In the genomic region with DNA sequence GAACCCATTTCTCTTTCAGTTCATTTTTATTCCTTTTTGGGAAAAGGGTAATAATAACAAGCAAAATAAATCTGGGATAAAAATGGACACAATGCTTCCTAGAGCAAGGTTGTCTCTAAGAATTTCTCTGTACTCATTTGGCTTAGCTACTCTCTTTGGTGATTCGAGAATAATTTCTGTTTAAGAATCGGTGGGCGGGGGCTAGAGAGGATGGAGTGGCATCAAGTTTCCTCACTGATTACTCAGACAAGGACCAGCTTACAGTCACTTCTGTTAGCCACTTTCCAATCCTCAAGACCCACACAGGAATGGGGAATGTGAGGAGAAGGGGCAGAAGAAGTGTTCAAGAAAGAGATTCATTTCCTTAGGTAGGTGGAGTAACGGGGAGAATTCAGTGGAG, we compare ENCODE assay signal across 16 mouse cellular contexts. TPM values are rescaled to one million over a fixed set of nuclear protein-coding genes. Genes with fewer than 3 reads are reported as not detected.
DNase-seq lines count a peak whose midpoint lies in the region; ATAC-seq and TF ChIP-seq lines count a peak whose summit lies in the region.
"Had no signal": no experiment of that assay in that cellular context is flagged by ENCODE, and none has a peak within 500 bp of the region (broad histone marks: within the 10 kb centered on the region; RNA-seq: fewer than 3 reads in every experiment).

No protein-coding gene starts in this region.

- no peak for TF ChIP-seq CTCF in hindbrain, postnatal 0 days (IDR thresholded peaks at IDR 0.05; ENCODE audit: low read depth)
- TF ChIP-seq CTCF in lung, postnatal 0 days (IDR thresholded peaks at IDR 0.05): no peak
- no peak for TF ChIP-seq CTCF in heart, postnatal 0 days (IDR thresholded peaks at IDR 0.05; ENCODE audit: low read depth)
- TF ChIP-seq CTCF in stomach, postnatal 0 days (IDR thresholded peaks at IDR 0.05; ENCODE audit: low read depth): no peak

- no peaks in the 10 kb centered on the region for H3K36me3 ChIP-seq in hindbrain, postnatal 0 days (ENCODE audit: insufficient read depth, low read length)
- no peaks in the 10 kb centered on the region for H3K36me3 ChIP-seq in hindbrain, embryonic 13.5 days
- H3K36me3 ChIP-seq in lung, postnatal 0 days (ENCODE audit: insufficient read depth, low read length): no peaks in the 10 kb centered on the region
- H3K36me3 ChIP-seq in heart, postnatal 0 days (replicated peaks; ENCODE audit: control insufficient read depth, insufficient read depth, low read length): no peaks in the 10 kb centered on the region
- H3K36me3 ChIP-seq in stomach, postnatal 0 days (ENCODE audit: control insufficient read depth, insufficient read depth, low read length): no peaks in the 10 kb centered on the region
- H3K36me3 ChIP-seq: forebrain, embryonic 12.5 days had no signal

- WGBS in hindbrain, postnatal 0 days: 81% methylated on average over 4 of the region's 4 CpGs
- 90% methylated on average over 4 of the region's 4 CpGs for WGBS in hindbrain, embryonic 13.5 days
- 61% methylated on average over 4 of the region's 4 CpGs for WGBS in lung, postnatal 0 days
- 70% methylated on average over 4 of the region's 4 CpGs for WGBS in heart, postnatal 0 days
- 48% methylated on average over 4 of the region's 4 CpGs for WGBS in stomach, postnatal 0 days

- no peaks in the 10 kb centered on the region for H3K4me1 ChIP-seq in hindbrain, postnatal 0 days (ENCODE audit: insufficient read depth, low read length)
- no peaks in the 10 kb centered on the region for H3K4me1 ChIP-seq in hindbrain, embryonic 13.5 days (replicated peaks)
- H3K4me1 ChIP-seq in lung, postnatal 0 days (ENCODE audit: insufficient read depth, low read depth, low read length): peaks cover 5% of the 10 kb centered on the region; the same call in 1 of the 2 replicates
- H3K4me1 ChIP-seq in heart, postnatal 0 days (ENCODE audit: control insufficient read depth, insufficient read depth): peaks cover 12% of the 10 kb centered on the region; the same call in 1 of the 2 replicates
- H3K4me1 ChIP-seq in stomach, postnatal 0 days (replicated peaks; ENCODE audit: control insufficient read depth, insufficient read depth): 0 out of 2 replicates have a peak, but pooled peaks cover 8% of the 10 kb centered on the region
- H3K4me1 ChIP-seq: forebrain, embryonic 12.5 days had no signal

- H3K27me3 ChIP-seq in hindbrain, postnatal 0 days (ENCODE audit: insufficient read depth, low read length): no peaks in the 10 kb centered on the region
- H3K27me3 ChIP-seq in hindbrain, embryonic 13.5 days: no peaks in the 10 kb centered on the region
- no peaks in the 10 kb centered on the region for H3K27me3 ChIP-seq in lung, postnatal 0 days (replicated peaks; ENCODE audit: insufficient read depth, low read length)
- H3K27me3 ChIP-seq in heart, postnatal 0 days (ENCODE audit: control insufficient read depth, insufficient read depth, low read length): no peaks in the 10 kb centered on the region
- H3K27me3 ChIP-seq in stomach, postnatal 0 days (ENCODE audit: control insufficient read depth, insufficient read depth, low read length): no peaks in the 10 kb centered on the region
- H3K27me3 ChIP-seq: forebrain, embryonic 12.5 days had no signal

- DNase-seq in hindbrain, postnatal 0 days (ENCODE audit: low spot score): no peak
- no peak for DNase-seq in lung, postnatal 0 days (ENCODE audit: low spot score)
- no peak for DNase-seq in lung, postnatal 36 days
- DNase-seq in heart, postnatal 0 days (ENCODE audit: low spot score): no peak
- no peak for DNase-seq in stomach, postnatal 0 days (ENCODE audit: low spot score)
- DNase-seq in embryo, embryonic 10.5 days (ENCODE audit: low spot score): no peak
- DNase-seq: midbrain, embryonic 14.5 days had no signal

- no peak overlapping the region for H3K4me2 ChIP-seq in hindbrain, postnatal 0 days (ENCODE audit: low read depth, low read length)
- no peak overlapping the region for H3K4me2 ChIP-seq in hindbrain, embryonic 13.5 days
- 0 out of 2 replicates have a peak overlapping the region, but pooled peaks have one; percentile 5 for H3K4me2 ChIP-seq in lung, postnatal 0 days (replicated peaks; ENCODE audit: low read depth, low read length)
- H3K4me2 ChIP-seq in heart, postnatal 0 days (ENCODE audit: low read depth, low read length): no peak overlapping the region; the same call in 1 of the 2 replicates
- no peak overlapping the region for H3K4me2 ChIP-seq in stomach, postnatal 0 days (replicated peaks; ENCODE audit: low read depth)
- H3K4me2 ChIP-seq: forebrain, embryonic 12.5 days had no signal

- H3K27ac ChIP-seq in hindbrain, postnatal 0 days: 0 out of 2 replicates have a peak overlapping the region, but pooled peaks have one; percentile 45
- no peak overlapping the region for H3K27ac ChIP-seq in hindbrain, embryonic 13.5 days
- peak overlapping the region; percentile 43; the same call in 1 of the 2 replicates for H3K27ac ChIP-seq in lung, postnatal 0 days (ENCODE audit: low read length)
- peak overlapping the region; percentile 95 for H3K27ac ChIP-seq in heart, postnatal 0 days (ENCODE audit: low read depth)
- H3K27ac ChIP-seq in stomach, postnatal 0 days (replicated peaks): peak overlapping the region; percentile 93
- H3K27ac ChIP-seq: forebrain, embryonic 12.5 days had no signal

- TF ChIP-seq EP300 in lung, postnatal 0 days (IDR thresholded peaks at IDR 0.05): no peak
- TF ChIP-seq EP300 in heart, postnatal 0 days (IDR thresholded peaks at IDR 0.05; ENCODE audit: low read depth): no peak
- TF ChIP-seq EP300 in stomach, postnatal 0 days (optimal IDR thresholded peaks at IDR 0.05): no peak

- ATAC-seq in hindbrain, postnatal 0 days: no peak
- no peak for ATAC-seq in hindbrain, embryonic 13.5 days (ENCODE audit: low FRiP score)
- ATAC-seq in lung, postnatal 0 days: no peak
- ATAC-seq in heart, postnatal 0 days (ENCODE audit: insufficient read depth, low read depth): no peak
- ATAC-seq in stomach, postnatal 0 days (ENCODE audit: low FRiP score, low TSS enrichment): no peak
- ATAC-seq: hindbrain, embryonic 16.5 days had no signal

- H3K4me3 ChIP-seq in hindbrain, postnatal 0 days (ENCODE audit: low read length): no peak overlapping the region
- no peak overlapping the region for H3K4me3 ChIP-seq in hindbrain, embryonic 13.5 days
- no peak overlapping the region for H3K4me3 ChIP-seq in lung, postnatal 0 days (ENCODE audit: low read depth, low read length)
- no peak overlapping the region for H3K4me3 ChIP-seq in heart, postnatal 0 days (ENCODE audit: low read depth, low read length)
- no peak overlapping the region for H3K4me3 ChIP-seq in stomach, postnatal 0 days (ENCODE audit: low read depth, low read length)
- H3K4me3 ChIP-seq: forebrain, embryonic 12.5 days had no signal

- H3K9ac ChIP-seq in hindbrain, postnatal 0 days (replicated peaks; ENCODE audit: low read length): no peak overlapping the region
- no peak overlapping the region for H3K9ac ChIP-seq in hindbrain, embryonic 13.5 days
- H3K9ac ChIP-seq in lung, postnatal 0 days (replicated peaks; ENCODE audit: low read depth): no peak overlapping the region
- H3K9ac ChIP-seq in heart, postnatal 0 days (replicated peaks; ENCODE audit: low read depth, low read length): no peak overlapping the region
- H3K9ac ChIP-seq in stomach, postnatal 0 days (ENCODE audit: low read length): no peak overlapping the region
- H3K9ac ChIP-seq: forebrain, embryonic 12.5 days had no signal

- no peaks in the 10 kb centered on the region for H3K9me3 ChIP-seq in hindbrain, postnatal 0 days (ENCODE audit: low read length)
- no peaks in the 10 kb centered on the region for H3K9me3 ChIP-seq in hindbrain, embryonic 13.5 days
- no peaks in the 10 kb centered on the region for H3K9me3 ChIP-seq in lung, postnatal 0 days (ENCODE audit: low read length)
- no peaks in the 10 kb centered on the region for H3K9me3 ChIP-seq in heart, postnatal 0 days (replicated peaks; ENCODE audit: control insufficient read depth, low read length)
- H3K9me3 ChIP-seq in stomach, postnatal 0 days (ENCODE audit: control insufficient read depth, low read length): no peaks in the 10 kb centered on the region
- H3K9me3 ChIP-seq: forebrain, embryonic 12.5 days had no signal

RNA-seq across cellular contexts. Expression of gene Rnase10, which starts 1.2 kb away (rescaled TPM):
- 0.21 TPM in 1 of 2 replicates, not detected in the other for total RNA-seq in hindbrain, postnatal 0 days (2014; rRNA removed)
- polyA plus RNA-seq in hindbrain, postnatal 0 days (2015; fragmentation: Nextera tagmentation; extraction: Ambion mirVana): not detected in 2 replicates
- polyA plus RNA-seq in hindbrain, embryonic 13.5 days (2015; fragmentation: Nextera tagmentation; extraction: Ambion mirVana): not detected in 2 replicates
- 0.14 TPM in 1 of 2 replicates, not detected in the other for polyA plus RNA-seq in lung, postnatal 0 days (2015; fragmentation: Nextera tagmentation; extraction: Ambion mirVana)
- not detected in 2 replicates for total RNA-seq in heart, postnatal 0 days (2014; rRNA removed; ENCODE audit: low replicate concordance)
- 0.32 and 0.38 TPM in 2 replicates for polyA plus RNA-seq in heart, postnatal 0 days (2015; fragmentation: Nextera tagmentation; extraction: Ambion mirVana)
- 0.11 and 0.23 TPM in 2 replicates for polyA plus RNA-seq in stomach, postnatal 0 days (2015; fragmentation: Nextera tagmentation; extraction: Ambion mirVana)
- total RNA-seq: gastrocnemius, postnatal 25 days had no signal
- polyA plus RNA-seq: forebrain, embryonic 12.5 days; midbrain, embryonic 14.5 days had no signal

RNA-seq across cellular contexts. Expression of gene Rnase9, which starts 32.9 kb away (rescaled TPM):
- total RNA-seq in hindbrain, postnatal 0 days (2014; rRNA removed): not detected in 2 replicates
- polyA plus RNA-seq in hindbrain, postnatal 0 days (2015; fragmentation: Nextera tagmentation; extraction: Ambion mirVana): not detected in 2 replicates
- not detected in 2 replicates for polyA plus RNA-seq in hindbrain, embryonic 13.5 days (2015; fragmentation: Nextera tagmentation; extraction: Ambion mirVana)
- polyA plus RNA-seq in lung, postnatal 0 days (2015; fragmentation: Nextera tagmentation; extraction: Ambion mirVana): not detected in 2 replicates
- not detected in 2 replicates for total RNA-seq in heart, postnatal 0 days (2014; rRNA removed; ENCODE audit: low replicate concordance)
- polyA plus RNA-seq in heart, postnatal 0 days (2015; fragmentation: Nextera tagmentation; extraction: Ambion mirVana): not detected in 2 replicates
- not detected in 2 replicates for polyA plus RNA-seq in stomach, postnatal 0 days (2015; fragmentation: Nextera tagmentation; extraction: Ambion mirVana)
- total RNA-seq: adrenal gland, postnatal 14 days; gastrocnemius, postnatal 25 days; left cerebral cortex, postnatal 10 days had no signal
- polyA plus RNA-seq: forebrain, embryonic 12.5 days; hindbrain, embryonic 16.5 days; large intestine, adult 2 months; liver, embryonic 16.5 days; midbrain, embryonic 14.5 days; neural tube, embryonic 14.5 days had no signal

RNA-seq across cellular contexts. Expression of gene Rnase11, which starts 41.2 kb away (rescaled TPM):
- total RNA-seq in hindbrain, postnatal 0 days (2014; rRNA removed): not detected in 2 replicates
- not detected in 2 replicates for polyA plus RNA-seq in hindbrain, postnatal 0 days (2015; fragmentation: Nextera tagmentation; extraction: Ambion mirVana)
- polyA plus RNA-seq in hindbrain, embryonic 13.5 days (2015; fragmentation: Nextera tagmentation; extraction: Ambion mirVana): not detected in 2 replicates
- polyA plus RNA-seq in lung, postnatal 0 days (2015; fragmentation: Nextera tagmentation; extraction: Ambion mirVana): not detected in 2 replicates
- total RNA-seq in heart, postnatal 0 days (2014; rRNA removed; ENCODE audit: low replicate concordance): not detected in 2 replicates
- not detected in 2 replicates for polyA plus RNA-seq in heart, postnatal 0 days (2015; fragmentation: Nextera tagmentation; extraction: Ambion mirVana)
- polyA plus RNA-seq in stomach, postnatal 0 days (2015; fragmentation: Nextera tagmentation; extraction: Ambion mirVana): not detected in 2 replicates
- total RNA-seq: adrenal gland, postnatal 14 days; gastrocnemius, postnatal 25 days; left cerebral cortex, postnatal 10 days had no signal
- polyA plus RNA-seq: forebrain, embryonic 12.5 days; hindbrain, embryonic 16.5 days; large intestine, adult 2 months; liver, embryonic 16.5 days; midbrain, embryonic 14.5 days; neural tube, embryonic 14.5 days had no signal

RNA-seq across cellular contexts. Expression of gene Rnase12, which starts 48.7 kb away (rescaled TPM):
- not detected in 2 replicates for total RNA-seq in hindbrain, postnatal 0 days (2014; rRNA removed)
- 0.29 TPM in 1 of 2 replicates, not detected in the other for polyA plus RNA-seq in hindbrain, postnatal 0 days (2015; fragmentation: Nextera tagmentation; extraction: Ambion mirVana)
- polyA plus RNA-seq in hindbrain, embryonic 13.5 days (2015; fragmentation: Nextera tagmentation; extraction: Ambion mirVana): not detected in 2 replicates
- 0.27 and 0.55 TPM in 2 replicates for polyA plus RNA-seq in lung, postnatal 0 days (2015; fragmentation: Nextera tagmentation; extraction: Ambion mirVana)
- not detected in 2 replicates for total RNA-seq in heart, postnatal 0 days (2014; rRNA removed; ENCODE audit: low replicate concordance)
- polyA plus RNA-seq in heart, postnatal 0 days (2015; fragmentation: Nextera tagmentation; extraction: Ambion mirVana): 0.40 TPM in 1 of 2 replicates, not detected in the other
- 0.52 and 0.57 TPM in 2 replicates for polyA plus RNA-seq in stomach, postnatal 0 days (2015; fragmentation: Nextera tagmentation; extraction: Ambion mirVana)
- total RNA-seq: adrenal gland, postnatal 14 days; gastrocnemius, postnatal 25 days; left cerebral cortex, postnatal 10 days had no signal
- polyA plus RNA-seq: forebrain, embryonic 12.5 days; hindbrain, embryonic 16.5 days; neural tube, embryonic 14.5 days had no signal

RNA-seq across cellular contexts. Expression of gene Pnp2, which starts 53.0 kb away (rescaled TPM):
- total RNA-seq in hindbrain, postnatal 0 days (2014; rRNA removed): 1.2 TPM in 1 of 2 replicates, not detected in the other
- 1.2 and 1.3 TPM in 2 replicates for polyA plus RNA-seq in hindbrain, postnatal 0 days (2015; fragmentation: Nextera tagmentation; extraction: Ambion mirVana)
- polyA plus RNA-seq in hindbrain, embryonic 13.5 days (2015; fragmentation: Nextera tagmentation; extraction: Ambion mirVana): 0.57 and 0.60 TPM in 2 replicates
- 0.80 and 1.2 TPM in 2 replicates for polyA plus RNA-seq in lung, postnatal 0 days (2015; fragmentation: Nextera tagmentation; extraction: Ambion mirVana)
- 0.46 TPM in 1 of 2 replicates, not detected in the other for total RNA-seq in heart, postnatal 0 days (2014; rRNA removed; ENCODE audit: low replicate concordance)
- polyA plus RNA-seq in heart, postnatal 0 days (2015; fragmentation: Nextera tagmentation; extraction: Ambion mirVana): 0.27 TPM in 2 replicates
- polyA plus RNA-seq in stomach, postnatal 0 days (2015; fragmentation: Nextera tagmentation; extraction: Ambion mirVana): 0.33 and 0.40 TPM in 2 replicates
